Mouse (Mus musculus) gastrocnemius, postnatal 10 days (tissue): ENCODE measurements at regions not wholly inside any gene's neighbourhood (a gene's known extent, or its start where the extent isn't known, plus 50 kb on each side); places are given as distances from the start of the nearest gene placed in this dataset.
A peak's percentile ranks its signal among the peaks of the same experiment; 100 is the strongest.

Experiments used
- DNase-seq: peaks from one replicate; pipeline ENCODE4 v3.0.0; 2021; ENCODE audit warnings: mixed read lengths

GRCm38 (mm10) chr10:121150668-121151067, 116.9 kb downstream of the Wif1 start:
- DNase-seq: no peak

- DNase-seq: no peak
These were observed 119.9 kb downstream of the Wif1 start for GRCm38 (mm10) chr10:121153625-121154024.

GRCm38 (mm10) chr10:121160499-121160898, 126.7 kb downstream of the Wif1 start:
- no peak for DNase-seq

GRCm38 (mm10) chr10:121161201-121161600, 127.4 kb downstream of the Wif1 start:
- DNase-seq: no peak

- no peak for DNase-seq
These were observed 140.3 kb downstream of the Wif1 start for GRCm38 (mm10) chr10:121174022-121174421.

GRCm38 (mm10) chr10:121189139-121189538, 155.4 kb downstream of the Wif1 start:
- no peak for DNase-seq

- DNase-seq: no peak
These were observed 151.8 kb downstream of the Tbc1d30 start for GRCm38 (mm10) chr10:121199236-121199635.

- no peak for DNase-seq
These were observed 148.5 kb downstream of the Tbc1d30 start for GRCm38 (mm10) chr10:121202531-121202930.

GRCm38 (mm10) chr10:121205551-121205950, 145.5 kb downstream of the Tbc1d30 start:
- no peak for DNase-seq

GRCm38 (mm10) chr10:121206002-121206742, 144.9 kb downstream of the Tbc1d30 start:
- DNase-seq: peak; percentile 58

GRCm38 (mm10) chr10:121206743-121207039, 144.4 kb downstream of the Tbc1d30 start:
- DNase-seq: no peak
